26 mouse cellular contexts compared by ENCODE assay signal in the genomic region with DNA sequence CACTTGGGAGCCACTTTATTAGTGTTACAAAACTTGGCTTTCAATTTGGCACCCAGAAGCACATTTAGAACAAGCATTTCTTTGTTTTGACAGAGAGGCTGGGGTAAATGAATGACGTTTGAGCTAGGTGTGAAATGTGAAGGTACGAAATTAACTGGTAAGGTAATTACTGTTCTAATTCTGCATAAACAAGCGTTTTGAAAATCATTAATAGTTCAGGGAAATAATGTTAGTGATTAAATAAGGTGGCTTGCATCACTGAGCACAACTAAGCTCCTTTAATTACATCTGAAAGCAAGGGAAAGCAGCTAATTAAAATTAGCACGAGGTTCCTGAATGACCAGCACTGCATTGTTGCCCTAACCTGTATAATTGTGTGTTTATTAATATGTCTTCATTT.
DNase-seq lines count a peak whose midpoint lies in the region; ATAC-seq and TF ChIP-seq lines count a peak whose summit lies in the region.
"Had no signal": no experiment of that assay in that cellular context is flagged by ENCODE, and none has a peak within 500 bp of the region (broad histone marks: within the 10 kb centered on the region; RNA-seq: fewer than 3 reads in every experiment).

No protein-coding gene starts in this region.

- peak; percentile 77 for ATAC-seq in forebrain, embryonic 11.5 days (replicated peaks; ENCODE audit: low FRiP score)
- peak; percentile 31; the same call in 1 of the 2 replicates for ATAC-seq in kidney, embryonic 16.5 days (ENCODE audit: low FRiP score, low TSS enrichment)
- ATAC-seq in forebrain, embryonic 16.5 days: 0 out of 2 replicates have a peak, but pooled peaks have one; percentile 15
- no peak for ATAC-seq in megakaryocyte, adult 5-6 weeks (ENCODE audit: poor library complexity, severe bottlenecking)
- ATAC-seq: intestine, embryonic 16.5 days had no signal

- H3K36me3 ChIP-seq in forebrain, embryonic 11.5 days (ENCODE audit: control insufficient read depth, insufficient read depth, low read length): no peaks in the 10 kb centered on the region
- H3K36me3 ChIP-seq in forebrain, embryonic 10.5 days (replicated peaks): no peaks in the 10 kb centered on the region
- no peaks in the 10 kb centered on the region for H3K36me3 ChIP-seq in kidney, embryonic 16.5 days (ENCODE audit: insufficient read depth, low read length)
- H3K36me3 ChIP-seq in forebrain, embryonic 16.5 days (ENCODE audit: control insufficient read depth, insufficient read depth): no peaks in the 10 kb centered on the region
- H3K36me3 ChIP-seq: hindbrain, embryonic 13.5 days; liver, embryonic 15.5 days; midbrain, embryonic 12.5 days; stomach, embryonic 15.5 days had no signal

- no peak overlapping the region for H3K4me3 ChIP-seq in forebrain, embryonic 11.5 days (ENCODE audit: low read depth, low read length)
- no peak overlapping the region for H3K4me3 ChIP-seq in forebrain, embryonic 10.5 days
- no peak overlapping the region for H3K4me3 ChIP-seq in kidney, embryonic 16.5 days (ENCODE audit: low read length)
- H3K4me3 ChIP-seq in forebrain, embryonic 16.5 days (replicated peaks; ENCODE audit: low read length): no peak overlapping the region
- H3K4me3 ChIP-seq: hindbrain, embryonic 13.5 days; liver, embryonic 15.5 days; megakaryocyte, embryonic 14.5 days; midbrain, embryonic 12.5 days; stomach, embryonic 15.5 days had no signal

- no peak overlapping the region for H3K27ac ChIP-seq in forebrain, embryonic 11.5 days (ENCODE audit: low read depth, low read length)
- no peak overlapping the region for H3K27ac ChIP-seq in forebrain, embryonic 10.5 days
- H3K27ac ChIP-seq in kidney, embryonic 16.5 days (ENCODE audit: low read length): no peak overlapping the region
- H3K27ac ChIP-seq in forebrain, embryonic 16.5 days (ENCODE audit: low read length): no peak overlapping the region
- H3K27ac ChIP-seq: hindbrain, embryonic 13.5 days; liver, embryonic 15.5 days; midbrain, embryonic 12.5 days; stomach, embryonic 15.5 days had no signal

- no peak for TF ChIP-seq POLR2A in brain, embryonic 14.5 days (IDR thresholded peaks at IDR 0.05; ENCODE audit: borderline replicate concordance, extremely low read depth, insufficient read depth, insufficient read length, poor library complexity, severe bottlenecking)

- H3K4me2 ChIP-seq in forebrain, embryonic 11.5 days (ENCODE audit: low read depth, low read length, severe bottlenecking): no peak overlapping the region
- H3K4me2 ChIP-seq in kidney, embryonic 16.5 days (replicated peaks; ENCODE audit: low read depth, low read length): no peak overlapping the region
- no peak overlapping the region for H3K4me2 ChIP-seq in forebrain, embryonic 16.5 days (ENCODE audit: low read length)
- H3K4me2 ChIP-seq: heart, embryonic 11.5 days; hindbrain, embryonic 13.5 days; liver, embryonic 15.5 days; lung, embryonic 14.5 days; midbrain, embryonic 12.5 days; stomach, embryonic 15.5 days had no signal

- TF ChIP-seq CTCF in brain, embryonic 14.5 days (IDR thresholded peaks at IDR 0.05; ENCODE audit: borderline replicate concordance, extremely low read depth, insufficient read depth, insufficient read length): no peak

- WGBS in forebrain, embryonic 11.5 days: 33% methylated on average over 4 of the region's 4 CpGs
- WGBS in forebrain, embryonic 10.5 days: 40% methylated on average over 4 of the region's 4 CpGs
- WGBS in kidney, embryonic 16.5 days: 45% methylated on average over 4 of the region's 4 CpGs
- 12% methylated on average over 4 of the region's 4 CpGs for WGBS in forebrain, embryonic 16.5 days

- peaks cover 7% of the 10 kb centered on the region for H3K27me3 ChIP-seq in forebrain, embryonic 11.5 days (ENCODE audit: control insufficient read depth, insufficient read depth, low read length)
- peaks cover 60% of the 10 kb centered on the region; the same call in 1 of the 2 replicates for H3K27me3 ChIP-seq in forebrain, embryonic 10.5 days (ENCODE audit: poor library complexity, severe bottlenecking)
- no peaks in the 10 kb centered on the region for H3K27me3 ChIP-seq in kidney, embryonic 16.5 days (ENCODE audit: insufficient read depth, low read length)
- H3K27me3 ChIP-seq in forebrain, embryonic 16.5 days (replicated peaks; ENCODE audit: control insufficient read depth, insufficient read depth, low read length): peaks cover 5% of the 10 kb centered on the region; the same call in 1 of the 2 replicates
- H3K27me3 ChIP-seq: CH12.LX; hindbrain, embryonic 13.5 days; liver, embryonic 15.5 days; megakaryocyte, embryonic 14.5 days; midbrain, embryonic 12.5 days; stomach, embryonic 15.5 days had no signal

- no peak for DNase-seq in forebrain, embryonic 11.5 days (ENCODE audit: low spot score)
- no peak for DNase-seq in forebrain, embryonic 10.5 days (ENCODE audit: extremely low spot score, low spot score)
- DNase-seq in kidney, postnatal 10 days: no peak
- DNase-seq in brain, embryonic 14.5 days (ENCODE audit: low read depth): peak; percentile 74
- DNase-seq in adrenal gland, adult 8-10 months: no peak
- DNase-seq: adrenal gland, postnatal 10 days; cerebellum, adult 11 months; cerebellum, adult 9-10 months; cerebellum, postnatal 36 days; gastrocnemius, postnatal 25 days; heart, adult 18-20 months; heart, postnatal 4 days; layer of hippocampus, adult 9-11 months; lung, embryonic 14.5 days; right cerebral cortex, postnatal 25 days had no signal

- H3K4me1 ChIP-seq in forebrain, embryonic 11.5 days (replicated peaks; ENCODE audit: control insufficient read depth, insufficient read depth, low read length): no peaks in the 10 kb centered on the region
- peaks cover 9% of the 10 kb centered on the region; the same call in 1 of the 2 replicates for H3K4me1 ChIP-seq in forebrain, embryonic 10.5 days
- no peaks in the 10 kb centered on the region for H3K4me1 ChIP-seq in kidney, embryonic 16.5 days (ENCODE audit: insufficient read depth, low read length)
- no peaks in the 10 kb centered on the region for H3K4me1 ChIP-seq in forebrain, embryonic 16.5 days (replicated peaks; ENCODE audit: control insufficient read depth, insufficient read depth, low read length)
- H3K4me1 ChIP-seq: hindbrain, embryonic 13.5 days; liver, embryonic 15.5 days; megakaryocyte, embryonic 14.5 days; midbrain, embryonic 12.5 days; stomach, embryonic 15.5 days had no signal

- no peaks in the 10 kb centered on the region for H3K9me3 ChIP-seq in forebrain, embryonic 11.5 days (ENCODE audit: control insufficient read depth, low read length)
- H3K9me3 ChIP-seq in forebrain, embryonic 10.5 days: no peaks in the 10 kb centered on the region
- H3K9me3 ChIP-seq in kidney, embryonic 16.5 days (ENCODE audit: low read length): no peaks in the 10 kb centered on the region
- no peaks in the 10 kb centered on the region for H3K9me3 ChIP-seq in forebrain, embryonic 16.5 days (ENCODE audit: control insufficient read depth, low read length)
- H3K9me3 ChIP-seq: hindbrain, embryonic 13.5 days; liver, embryonic 15.5 days; midbrain, embryonic 12.5 days; stomach, embryonic 15.5 days had no signal

- no peak overlapping the region for H3K9ac ChIP-seq in forebrain, embryonic 11.5 days (ENCODE audit: low read length)
- no peak overlapping the region for H3K9ac ChIP-seq in kidney, embryonic 16.5 days (replicated peaks; ENCODE audit: low read length)
- H3K9ac ChIP-seq in forebrain, embryonic 16.5 days (replicated peaks; ENCODE audit: low read depth, low read length): no peak overlapping the region
- H3K9ac ChIP-seq: hindbrain, embryonic 13.5 days; liver, embryonic 15.5 days; lung, embryonic 14.5 days; midbrain, embryonic 12.5 days; stomach, embryonic 15.5 days had no signal
